Mouse (Mus musculus): ENCODE measurements around the gene Ube3b. TPM values are rescaled to one million over a fixed set of nuclear protein-coding genes. Genes with fewer than 3 reads are reported as not detected.

Ube3b gene
- polyA plus RNA-seq, 1 experiment: 58.1 TPM

- DNase-seq (ENCODE audit: low read depth, low spot score): no peak
- WGBS: 17% methylated on average over 11 of the region's 11 CpGs
These were observed 86.6 kb downstream of the Ube3b start for GRCm38 (mm10) chr5:114467019-114467418.

GRCm38 (mm10) chr5:114467430-114467829, 87.0 kb downstream of the Ube3b start:
- DNase-seq (ENCODE audit: low read depth, low spot score): no peak
- 7% methylated on average over 13 of the region's 13 CpGs for WGBS

- no peak for DNase-seq (ENCODE audit: low read depth, low spot score)
- 67% methylated on average over 4 of the region's 4 CpGs for WGBS
These were observed 87.6 kb downstream of the Ube3b start for GRCm38 (mm10) chr5:114468007-114468406.

GRCm38 (mm10) chr5:114470359-114470758, 90.0 kb downstream of the Ube3b start:
- no peak for DNase-seq (ENCODE audit: low read depth, low spot score)
- 59% methylated on average over 3 of the region's 3 CpGs for WGBS

Other genes with a start within 250 kb of the Ube3b start
- 2.8 and 4.5 TPM in 2 replicates for gene Acacb, start 234.1 kb upstream of the Ube3b start, polyA plus RNA-seq (2012; rRNA removed)
- not detected in 2 replicates for gene Foxn4, start 106.8 kb upstream of the Ube3b start, polyA plus RNA-seq (2012; rRNA removed)
- gene Myo1h, start 91.4 kb upstream of the Ube3b start, polyA plus RNA-seq (2012; rRNA removed): 0.88 and 1.0 TPM in 2 replicates
- 90.7 and 109 TPM in 2 replicates for gene Kctd10, start 99 bp upstream of the Ube3b start, polyA plus RNA-seq (2012; rRNA removed)
- 8.0 and 10.5 TPM in 2 replicates for gene Mmab, start 63.5 kb downstream of the Ube3b start, polyA plus RNA-seq (2012; rRNA removed)
- gene Mvk, start 63.7 kb downstream of the Ube3b start, polyA plus RNA-seq (2012; rRNA removed): 42.3 and 43.1 TPM in 2 replicates
- 2.7 and 2.8 TPM in 2 replicates for gene Fam222a, start 187.4 kb downstream of the Ube3b start, polyA plus RNA-seq (2012; rRNA removed)